Mouse (Mus musculus) lung, adult 2 months (tissue): Measurements from ENCODE around the gene Ptprt.

Experiments
- CTCF ChIP-seq: fragments of 200-500 bp; IDR thresholded peaks from 2 replicates; pipeline ENCODE4 v1.5.1; 2011; ENCODE audit warnings: mild to moderate bottlenecking, low read length, control low read depth; ENCODE audit not compliant: insufficient read depth
- POLR2A ChIP-seq: fragments of 200-500 bp; IDR thresholded peaks from 2 replicates; pipeline ENCODE4 v1.6.1; 2011; ENCODE audit warnings: low read depth, mild to moderate bottlenecking, control low read depth, low read length, borderline replicate concordance; ENCODE audit errors: extremely low read depth

DNA sequence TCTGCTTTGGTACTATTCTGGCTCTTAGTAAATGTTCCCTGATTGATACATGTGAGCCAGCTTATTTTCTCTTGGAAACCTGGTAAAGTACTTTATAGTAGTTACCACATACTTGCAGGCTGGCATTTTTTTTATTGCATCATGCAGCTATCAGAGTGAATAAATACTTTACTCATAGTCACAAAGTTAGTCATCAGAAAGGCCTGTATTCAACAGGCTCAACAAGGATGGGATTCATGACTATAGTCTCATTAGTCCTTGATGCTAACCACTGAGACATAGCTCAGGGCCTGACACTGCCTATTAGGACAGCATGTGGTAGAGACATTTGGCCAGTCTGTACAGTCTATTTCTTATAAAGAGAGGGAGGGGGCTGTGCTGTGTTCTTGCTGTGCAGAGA is 1088.7 kb downstream of the Ptprt start:
- TF ChIP-seq POLR2A, result no peak
- no peak for TF ChIP-seq CTCF
